Mouse (Mus musculus) cerebellum, adult 2 months (tissue): ENCODE data around the gene Dlx3.

Source experiments
- CTCF ChIP-seq: fragments of 200-500 bp; IDR thresholded peaks from 2 replicates; pipeline ENCODE4 v1.5.1; 2011; ENCODE audit warnings: low read depth, mild to moderate bottlenecking, control low read depth, low read length, moderate library complexity, borderline replicate concordance; ENCODE audit not compliant: insufficient read depth
- POLR2A ChIP-seq: fragments of 200-500 bp; IDR thresholded peaks from 2 replicates; pipeline ENCODE4 v1.6.1; 2011; ENCODE audit warnings: low read length, control low read depth, borderline replicate concordance; ENCODE audit not compliant: insufficient read depth

- no peak for TF ChIP-seq CTCF
- no peak for TF ChIP-seq POLR2A
These were observed 22.0 kb upstream of the Dlx3 start for GRCm38 (mm10) chr11:95097889-95098288.
